Mouse (Mus musculus) forebrain, embryonic 13.5 days (tissue): Measurements from ENCODE around the gene Stxbp4. TPM values are rescaled to one million over a fixed set of nuclear protein-coding genes. Genes with fewer than 3 reads are reported as not detected.

Experiments
- ATAC-seq: fragments of 200-750 bp; cut with Nextera tagmentation; 2 replicates; pipeline ENCODE4 v1.8.0; 2017
- H3K27ac ChIP-seq: fragments of 300-500 bp; sonication (generic); 2 replicates; pipeline ENCODE4 v1.5.1; 2015; ENCODE audit warnings: inconsistent platforms, mild to moderate bottlenecking, moderate library complexity
- H3K27me3 ChIP-seq: fragments of 300-500 bp; sonication (generic); 2 replicates; pipeline ENCODE4 v1.6.1; 2015; ENCODE audit warnings: mild to moderate bottlenecking, inconsistent platforms
- H3K36me3 ChIP-seq: fragments of 300-500 bp; sonication (generic); 2 replicates; pipeline ENCODE4 v1.6.1; 2015; ENCODE audit warnings: mild to moderate bottlenecking, inconsistent platforms; ENCODE audit not compliant: poor library complexity, severe bottlenecking
- H3K4me1 ChIP-seq: fragments of 300-500 bp; sonication (generic); 2 replicates; pipeline ENCODE4 v1.6.1; 2015; ENCODE audit warnings: inconsistent platforms
- H3K4me2 ChIP-seq: fragments of 300-500 bp; sonication (generic); 2 replicates; pipeline ENCODE4 v1.6.1; 2015; ENCODE audit warnings: inconsistent platforms, mild to moderate bottlenecking, moderate library complexity
- H3K4me3 ChIP-seq: fragments of 300-500 bp; sonication (generic); 2 replicates; pipeline ENCODE4 v1.5.1; 2015; ENCODE audit warnings: mild to moderate bottlenecking, inconsistent platforms
- H3K9ac ChIP-seq: fragments of 300-500 bp; sonication (generic); 2 replicates; pipeline ENCODE4 v1.6.1; 2015; ENCODE audit warnings: mild to moderate bottlenecking, inconsistent platforms
- H3K9me3 ChIP-seq: fragments of 300-500 bp; sonication (generic); replicated peaks from 2 replicates; pipeline ENCODE4 v1.6.1; 2016; ENCODE audit warnings: inconsistent platforms
- WGBS: fragments of 180-500 bp; shearing (Covaris S2); methylation state at CpG from one replicate; pipeline ENCODE4 v1.1.7; 2015; 5-methylcytosine and 5-hydroxymethylcytosine counted together
- polyA plus RNA-seq: library from polyadenylated mRNA; unstranded; fragments of >200 nt; fragmentation: Nextera tagmentation; extraction: Ambion mirVana; gene quantifications from 2 replicates; pipeline ENCODE4 v1.2.1, GENCODE M21; 2015

Gene Stxbp4
- polyA plus RNA-seq, 1 experiment from 2014 or later = 29.4 TPM

DNA sequence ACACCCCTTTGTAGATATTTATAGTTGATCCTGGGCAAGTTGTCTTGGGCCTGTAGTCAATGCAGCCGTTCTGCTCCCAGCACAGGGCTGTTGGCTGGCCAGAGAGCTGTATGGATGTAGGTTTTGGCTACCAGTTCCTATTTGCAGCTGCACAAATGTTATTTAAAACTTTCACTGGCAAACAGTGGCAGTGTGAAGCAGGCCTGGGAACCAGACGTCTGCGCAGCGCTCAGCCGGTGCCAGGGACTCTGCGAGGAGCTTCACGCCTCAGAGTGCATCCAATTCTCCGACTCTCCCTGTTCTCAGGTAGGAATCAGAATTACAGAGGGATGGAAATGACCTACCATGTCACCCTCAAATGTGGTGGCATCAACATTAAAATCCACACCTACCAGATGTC, 150.2 kb downstream of the Stxbp4 start:
- 97% methylated on average over 8 of the region's 8 CpGs for WGBS
- Histone ChIP-seq H3K9me3 (no peaks in the 10 kb centered on the region), H3K27ac (no peak overlapping the region), H3K4me3 (no peak overlapping the region), H3K36me3 (peaks cover 14% of the 10 kb centered on the region; the same call in 1 of the 2 replicates), H3K9ac (no peak overlapping the region), H3K27me3 (0 out of 2 replicates have a peak, but pooled peaks cover 6% of the 10 kb centered on the region), H3K4me1 (peaks cover 9% of the 10 kb centered on the region), H3K4me2 (no peak overlapping the region)
- no peak for ATAC-seq

DNA sequence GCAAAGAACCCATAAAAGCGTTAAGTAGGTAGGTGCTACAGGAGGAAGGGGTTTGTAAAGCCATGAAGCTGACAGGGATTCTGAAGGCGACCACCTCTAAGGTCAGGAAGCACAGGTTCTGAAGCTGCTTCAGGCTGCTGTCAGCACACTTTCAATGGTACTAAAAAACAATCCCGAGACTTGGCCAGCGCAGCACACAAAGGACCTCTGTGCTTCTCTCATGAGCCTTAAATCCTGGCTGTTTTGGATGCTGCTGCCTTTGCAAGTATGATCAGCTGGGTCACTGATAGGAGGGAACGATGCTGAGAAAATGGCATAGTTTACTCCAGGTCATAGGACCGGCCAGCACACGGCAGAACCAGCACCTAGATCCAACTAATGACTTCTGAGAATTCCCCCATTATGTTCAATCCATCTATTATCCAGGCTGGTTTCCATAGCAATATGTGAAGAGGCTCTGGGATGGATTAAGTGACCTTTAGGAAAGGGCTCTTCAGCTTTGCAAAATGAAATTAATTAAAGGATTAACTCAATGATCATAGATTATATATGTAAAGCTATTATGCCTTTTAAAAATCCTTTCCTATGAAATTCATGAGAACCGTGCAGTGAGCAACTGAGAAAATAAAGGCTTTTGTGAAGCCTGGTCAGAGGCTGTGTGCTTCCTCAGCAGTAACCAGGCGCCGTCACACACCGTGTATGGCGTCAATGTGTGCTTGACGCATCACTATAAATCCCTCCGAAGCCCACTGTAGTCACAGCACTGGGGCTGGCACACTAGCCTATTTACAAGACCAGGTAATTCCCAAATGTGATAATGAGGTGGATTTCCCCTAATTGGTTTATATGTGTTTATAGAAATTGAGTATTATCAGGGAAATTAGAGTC, 152.9 kb downstream of the Stxbp4 start:
- 11% methylated on average over 14 of the region's 14 CpGs for WGBS
- no peak overlapping the region for H3K9ac ChIP-seq

DNA sequence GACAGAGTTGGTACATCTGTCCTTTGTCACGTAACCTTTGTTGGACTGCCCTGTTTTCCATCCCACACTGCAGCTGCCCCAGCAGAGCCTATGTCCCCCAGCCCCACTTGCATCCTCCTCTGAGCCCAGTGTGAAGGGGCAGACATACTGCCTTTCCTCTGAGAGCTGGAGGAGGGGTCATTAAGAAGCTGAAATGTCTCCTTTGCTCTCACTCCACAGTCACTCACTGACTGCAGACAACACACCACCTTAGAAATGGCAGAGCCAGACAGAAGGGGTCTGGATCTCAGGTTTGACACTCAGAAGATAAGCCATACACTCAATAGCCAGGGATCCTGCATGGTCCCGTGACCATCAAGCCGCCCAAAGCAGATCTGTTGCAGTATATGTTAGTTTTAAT, 154.1 kb downstream of the Stxbp4 start:
- Histone ChIP-seq H3K9ac (no peak overlapping the region), H3K4me1 (peaks cover 15% of the 10 kb centered on the region), H3K27ac (no peak overlapping the region), H3K4me3 (no peak overlapping the region), H3K36me3 (peaks cover 12% of the 10 kb centered on the region; the same call in 1 of the 2 replicates), H3K4me2 (no peak overlapping the region), H3K9me3 (no peaks in the 10 kb centered on the region), H3K27me3 (0 out of 2 replicates have a peak, but pooled peaks cover 6% of the 10 kb centered on the region)
- ATAC-seq = no peak
- 93% methylated on average over 3 of the region's 3 CpGs for WGBS

More for the DNA sequence above, 152.9 kb downstream of the Stxbp4 start:
- Histone ChIP-seq H3K27ac (peak overlapping the region; percentile 19; the same call in 1 of the 2 replicates), H3K9me3 (no peaks in the 10 kb centered on the region), H3K4me3 (no peak overlapping the region), H3K36me3 (peaks cover 13% of the 10 kb centered on the region; the same call in 1 of the 2 replicates), H3K4me2 (peak overlapping the region; percentile 16; the same call in 1 of the 2 replicates), H3K4me1 (peaks cover 15% of the 10 kb centered on the region), H3K27me3 (0 out of 2 replicates have a peak, but pooled peaks cover 6% of the 10 kb centered on the region)
- ATAC-seq = peak; percentile 82

DNA sequence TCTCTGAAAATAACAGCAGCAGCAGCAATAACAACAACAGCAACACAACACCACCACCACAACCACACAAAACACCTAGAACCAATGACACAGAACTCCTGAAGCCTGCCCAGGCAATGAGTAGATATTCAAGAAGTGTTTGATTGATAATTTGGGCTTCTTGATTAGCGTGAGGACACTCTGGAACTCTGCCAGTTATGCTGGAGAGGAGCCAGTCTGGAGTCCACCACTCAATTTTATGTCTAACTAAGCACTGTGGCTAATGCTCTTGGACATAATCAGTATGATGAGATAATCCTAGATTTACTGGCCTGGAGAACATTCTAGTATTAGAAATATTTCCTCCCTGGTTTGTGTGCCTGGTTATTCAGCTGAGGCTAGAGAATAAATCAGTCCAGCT, 156.1 kb downstream of the Stxbp4 start:
- 44% methylated on average over 1 of the region's 1 CpGs for WGBS

DNA sequence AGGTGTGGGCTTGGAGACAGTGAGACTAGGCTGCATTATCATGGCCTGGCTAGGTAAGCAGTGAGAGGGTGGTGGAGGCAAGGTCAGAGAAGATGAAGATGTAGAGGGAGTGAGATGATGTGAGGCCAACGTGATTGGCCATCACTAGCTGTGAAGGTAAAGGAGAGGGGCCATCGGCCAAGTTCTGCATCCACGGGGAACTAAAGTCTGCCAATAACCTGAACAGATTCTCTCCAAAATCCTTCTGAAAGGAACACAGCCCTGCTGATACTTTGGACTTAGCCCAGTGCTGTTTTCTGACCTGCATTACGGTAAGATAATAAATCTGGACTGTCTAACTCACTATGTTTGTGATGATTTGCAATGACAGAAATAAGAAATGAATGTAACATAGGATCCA, 167.6 kb downstream of the Stxbp4 start:
- Histone ChIP-seq H3K27me3 (no peaks in the 10 kb centered on the region), H3K9ac (no peak overlapping the region), H3K4me2 (no peak overlapping the region), H3K27ac (no peak overlapping the region), H3K4me3 (no peak overlapping the region), H3K4me1 (no peaks in the 10 kb centered on the region), H3K9me3 (no peaks in the 10 kb centered on the region), H3K36me3 (no peaks in the 10 kb centered on the region)
- no peak for ATAC-seq
- WGBS = 88% methylated on average over 4 of the region's 4 CpGs

More for the DNA sequence above, 156.1 kb downstream of the Stxbp4 start:
- Histone ChIP-seq H3K4me2 (no peak overlapping the region), H3K27me3 (no peaks in the 10 kb centered on the region), H3K36me3 (peaks cover 7% of the 10 kb centered on the region; the same call in 1 of the 2 replicates), H3K9me3 (no peaks in the 10 kb centered on the region), H3K27ac (no peak overlapping the region), H3K4me3 (no peak overlapping the region), H3K4me1 (peaks cover 15% of the 10 kb centered on the region), H3K9ac (no peak overlapping the region)
- no peak for ATAC-seq

DNA sequence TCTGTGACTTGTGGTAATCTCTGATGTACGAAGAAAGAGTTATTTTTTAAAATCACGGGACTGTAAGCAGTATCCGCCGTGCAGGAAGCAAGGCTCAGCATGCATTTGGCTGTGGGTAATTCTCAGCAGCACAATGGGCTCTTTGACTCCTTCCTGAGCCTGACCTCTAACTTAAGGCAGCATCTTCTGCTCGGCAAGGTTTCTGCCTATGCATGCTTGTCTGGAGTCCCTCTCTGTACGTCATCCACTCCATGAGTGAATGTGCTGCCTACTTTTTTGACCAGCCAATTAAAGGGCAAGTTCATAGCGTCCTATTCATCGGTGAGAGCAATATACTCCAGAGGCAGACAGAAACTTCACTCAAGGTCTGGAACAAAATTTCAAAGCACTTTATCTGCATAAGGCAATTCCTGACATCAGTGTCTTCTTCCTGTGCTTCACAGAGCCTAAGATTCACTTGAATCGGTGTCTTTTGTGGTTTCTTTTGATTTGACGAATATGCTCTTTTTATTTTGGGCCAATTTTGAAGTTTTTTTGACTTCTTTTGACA, 173.8 kb downstream of the Stxbp4 start:
- WGBS = 69% methylated on average over 10 of the region's 10 CpGs
- Histone ChIP-seq H3K4me3 (no peak overlapping the region), H3K4me2 (no peak overlapping the region), H3K9ac (no peak overlapping the region), H3K27ac (no peak overlapping the region), H3K36me3 (no peaks in the 10 kb centered on the region), H3K27me3 (no peaks in the 10 kb centered on the region), H3K9me3 (no peaks in the 10 kb centered on the region), H3K4me1 (no peaks in the 10 kb centered on the region)
- ATAC-seq = no peak

DNA sequence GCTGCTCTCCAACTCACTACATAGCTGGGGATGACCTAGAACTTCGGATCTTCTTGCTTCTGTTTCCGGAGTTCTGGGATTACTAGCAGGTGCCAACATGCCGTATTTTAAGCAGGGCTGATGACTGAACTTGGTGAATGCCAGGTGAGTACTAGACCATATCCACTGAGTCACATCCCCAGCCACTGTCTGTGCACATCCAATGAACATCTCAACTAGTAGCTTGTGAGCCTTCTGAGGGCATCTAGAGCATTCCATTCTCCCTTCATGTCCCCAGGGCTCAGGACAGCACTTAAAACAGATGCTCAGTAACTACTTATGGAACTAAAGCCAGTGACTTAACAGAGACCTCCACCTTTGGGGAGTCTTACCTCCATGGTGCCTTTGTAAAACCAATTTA, 177.4 kb downstream of the Stxbp4 start:
- Histone ChIP-seq H3K4me1 (no peaks in the 10 kb centered on the region), H3K27me3 (no peaks in the 10 kb centered on the region), H3K9ac (no peak overlapping the region), H3K9me3 (no peaks in the 10 kb centered on the region), H3K4me2 (no peak overlapping the region), H3K36me3 (no peaks in the 10 kb centered on the region), H3K27ac (no peak overlapping the region), H3K4me3 (no peak overlapping the region)
- WGBS = 90% methylated on average over 3 of the region's 3 CpGs
- ATAC-seq = no peak

DNA sequence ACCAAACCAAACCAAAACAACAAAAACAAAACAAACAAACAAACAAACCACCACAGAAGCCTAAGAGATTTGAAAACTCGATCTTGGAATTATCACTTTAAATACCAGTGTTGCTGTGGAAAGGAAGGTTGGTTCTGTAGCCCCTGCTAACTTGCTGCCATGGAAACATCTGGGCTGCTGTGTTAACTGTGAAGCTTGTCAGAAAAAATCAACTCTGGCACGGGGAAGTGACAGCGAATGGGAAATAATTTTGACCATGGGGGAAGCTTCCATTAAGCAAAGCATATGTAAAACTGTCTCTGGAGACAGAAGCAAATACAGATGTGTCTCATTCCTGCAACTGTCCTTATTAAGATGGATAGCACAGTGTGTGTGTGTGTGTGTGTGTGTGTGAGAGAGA, 185.8 kb downstream of the Stxbp4 start:
- 68% methylated on average over 3 of the region's 3 CpGs for WGBS
- H3K4me3 ChIP-seq = no peak overlapping the region

DNA sequence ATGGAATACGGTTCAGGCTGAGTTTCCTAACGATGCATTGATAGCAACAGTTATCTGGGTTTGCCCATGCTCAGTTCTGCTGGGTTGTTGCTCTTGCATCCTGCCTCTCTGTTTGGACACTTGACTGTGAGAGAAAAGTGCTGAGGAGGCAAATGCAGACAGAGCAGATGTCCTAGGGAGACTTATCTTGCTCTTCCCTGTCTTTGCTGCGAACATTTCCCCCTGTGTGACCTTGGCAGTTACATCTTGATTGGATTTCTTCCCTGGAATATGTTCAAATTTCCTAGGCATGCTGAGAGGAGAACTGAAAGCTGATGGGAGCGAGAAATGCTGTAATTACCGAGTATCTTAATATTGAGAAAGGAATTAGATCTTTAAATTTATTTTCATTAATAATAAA, 186.4 kb downstream of the Stxbp4 start:
- 72% methylated on average over 5 of the region's 5 CpGs for WGBS
- Histone ChIP-seq H3K4me2 (no peak overlapping the region), H3K4me3 (no peak overlapping the region), H3K9ac (no peak overlapping the region), H3K9me3 (no peaks in the 10 kb centered on the region), H3K27me3 (no peaks in the 10 kb centered on the region), H3K27ac (no peak overlapping the region), H3K4me1 (no peaks in the 10 kb centered on the region), H3K36me3 (no peaks in the 10 kb centered on the region)
- ATAC-seq = no peak

More for the DNA sequence above, 185.8 kb downstream of the Stxbp4 start:
- H3K36me3 ChIP-seq = no peaks in the 10 kb centered on the region
- no peaks in the 10 kb centered on the region for H3K9me3 ChIP-seq
- H3K9ac ChIP-seq = no peak overlapping the region
- no peak overlapping the region for H3K4me2 ChIP-seq
- no peak overlapping the region for H3K27ac ChIP-seq
- no peak for ATAC-seq
- no peaks in the 10 kb centered on the region for H3K4me1 ChIP-seq
- H3K27me3 ChIP-seq = no peaks in the 10 kb centered on the region

DNA sequence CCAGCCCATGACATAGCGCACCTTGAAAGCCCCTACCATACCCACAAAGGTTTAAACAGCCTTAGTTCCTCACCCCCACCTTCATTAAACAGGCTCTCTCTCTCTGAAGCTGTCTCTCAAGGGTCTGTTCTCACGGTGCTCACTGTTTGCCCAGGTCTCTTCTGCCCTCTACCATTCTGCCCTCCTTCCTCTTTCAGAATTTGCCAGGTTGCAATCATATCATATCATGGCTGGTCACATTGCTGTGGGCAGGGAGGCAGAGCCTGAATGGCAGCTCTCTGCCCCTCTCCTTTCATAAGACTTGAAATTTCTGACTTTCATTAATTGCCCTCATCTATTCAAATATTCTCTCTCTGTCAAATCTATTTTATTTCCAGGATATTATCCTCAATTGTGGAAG, 195.4 kb downstream of the Stxbp4 start:
- no peak overlapping the region for H3K4me2 ChIP-seq
- H3K4me1 ChIP-seq = peaks cover 14% of the 10 kb centered on the region
- no peak for ATAC-seq
- H3K27me3 ChIP-seq = peaks cover 54% of the 10 kb centered on the region
- H3K36me3 ChIP-seq = no peaks in the 10 kb centered on the region
- H3K9ac ChIP-seq = no peak overlapping the region
- H3K4me3 ChIP-seq = no peak overlapping the region
- 83% methylated on average over 2 of the region's 2 CpGs for WGBS
- H3K9me3 ChIP-seq = no peaks in the 10 kb centered on the region
- no peak overlapping the region for H3K27ac ChIP-seq

DNA sequence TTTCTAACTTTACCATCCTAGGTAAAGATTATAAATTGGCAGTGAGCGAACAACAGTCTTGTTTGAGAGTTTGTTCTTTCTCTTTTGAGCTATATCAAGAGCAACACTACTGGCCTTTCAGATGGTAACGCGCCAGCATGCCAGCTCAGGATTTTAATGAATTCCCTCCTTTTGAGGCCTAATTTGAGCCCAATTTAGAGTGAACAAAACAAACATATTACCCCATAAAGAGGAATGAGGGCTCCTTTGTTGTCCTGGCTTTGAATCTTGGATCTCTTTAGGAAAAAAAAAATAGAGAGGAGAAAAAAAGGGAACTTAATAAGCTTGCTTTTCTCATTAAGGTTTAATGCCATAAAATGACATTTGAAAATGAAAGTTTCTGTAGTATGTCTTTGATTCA, 197.0 kb downstream of the Stxbp4 start:
- Histone ChIP-seq H3K27me3 (peaks cover 66% of the 10 kb centered on the region), H3K9me3 (no peaks in the 10 kb centered on the region), H3K27ac (no peak overlapping the region), H3K9ac (no peak overlapping the region), H3K4me2 (no peak overlapping the region), H3K4me1 (peaks cover 14% of the 10 kb centered on the region), H3K36me3 (no peaks in the 10 kb centered on the region), H3K4me3 (no peak overlapping the region)
- 14% methylated on average over 3 of the region's 3 CpGs for WGBS
- ATAC-seq = no peak

DNA sequence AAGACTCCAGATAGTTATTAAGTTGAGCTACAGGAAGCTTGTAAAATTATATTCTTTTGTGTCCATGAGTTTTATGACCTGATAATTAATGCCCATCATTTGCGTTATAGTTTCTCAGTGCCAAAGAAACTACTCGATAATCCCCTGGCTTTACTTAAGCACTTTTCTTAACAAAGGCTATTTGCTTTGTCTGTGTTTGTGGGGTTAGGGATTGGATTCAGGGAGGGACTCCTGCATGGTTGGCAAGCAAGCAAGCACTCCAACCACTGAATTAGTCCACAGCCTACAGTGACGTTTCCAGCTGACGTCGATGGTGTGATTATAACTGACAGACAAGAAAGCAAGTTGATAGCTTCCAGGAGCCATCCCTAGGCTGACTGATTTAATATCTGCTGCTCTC, 199.1 kb downstream of the Stxbp4 start:
- 54% methylated on average over 5 of the region's 5 CpGs for WGBS
- peaks cover 61% of the 10 kb centered on the region for H3K27me3 ChIP-seq

More for the DNA sequence above, 199.1 kb downstream of the Stxbp4 start:
- Histone ChIP-seq H3K4me1 (peaks cover 14% of the 10 kb centered on the region), H3K4me3 (no peak overlapping the region), H3K9me3 (no peaks in the 10 kb centered on the region), H3K27ac (no peak overlapping the region), H3K36me3 (no peaks in the 10 kb centered on the region), H3K4me2 (no peak overlapping the region), H3K9ac (no peak overlapping the region)
- ATAC-seq = no peak
